Mouse (Mus musculus) kidney, adult 9 months (tissue): ENCODE data around the gene Ap3b1.

ENCODE experiments used
- DNase-seq: peaks from one replicate; pipeline ENCODE4 v3.0.0; 2022

Gene Ap3b1

GRCm38 (mm10) chr13:94375526-94376390 is 17.0 kb downstream of the Ap3b1 start:
- DNase-seq = no peak

- DNase-seq = no peak
Observed at GRCm38 (mm10) chr13:94379006-94379405, 20.2 kb downstream of the Ap3b1 start.

- no peak for DNase-seq
Observed at GRCm38 (mm10) chr13:94381427-94381826, 22.7 kb downstream of the Ap3b1 start.

- no peak for DNase-seq
Observed at GRCm38 (mm10) chr13:94381829-94382675, 23.3 kb downstream of the Ap3b1 start.

GRCm38 (mm10) chr13:94384931-94385570 is 26.3 kb downstream of the Ap3b1 start:
- no peak for DNase-seq

- no peak for DNase-seq
Observed at GRCm38 (mm10) chr13:94388566-94388965, 29.8 kb downstream of the Ap3b1 start.

GRCm38 (mm10) chr13:94389541-94389940 is 30.8 kb downstream of the Ap3b1 start:
- no peak for DNase-seq

- no peak for DNase-seq
Observed at GRCm38 (mm10) chr13:94392282-94392681, 33.5 kb downstream of the Ap3b1 start.

- no peak for DNase-seq
Observed at GRCm38 (mm10) chr13:94394486-94394885, 35.7 kb downstream of the Ap3b1 start.

- DNase-seq = no peak
Observed at GRCm38 (mm10) chr13:94395763-94396162, 37.0 kb downstream of the Ap3b1 start.

- DNase-seq = no peak
Observed at GRCm38 (mm10) chr13:94396392-94396920, 37.7 kb downstream of the Ap3b1 start.

- peak; percentile 28 for DNase-seq
Observed at GRCm38 (mm10) chr13:94398568-94399374, 40.0 kb downstream of the Ap3b1 start.

GRCm38 (mm10) chr13:94400465-94400864 is 41.7 kb downstream of the Ap3b1 start:
- no peak for DNase-seq

GRCm38 (mm10) chr13:94423600-94423999 is 64.8 kb downstream of the Ap3b1 start:
- no peak for DNase-seq

GRCm38 (mm10) chr13:94429567-94429966 is 70.8 kb downstream of the Ap3b1 start:
- no peak for DNase-seq

GRCm38 (mm10) chr13:94439386-94439785 is 80.6 kb downstream of the Ap3b1 start:
- peak; percentile 7 for DNase-seq

- DNase-seq = peak; percentile 23
Observed at GRCm38 (mm10) chr13:94441199-94441598, 82.4 kb downstream of the Ap3b1 start.

GRCm38 (mm10) chr13:94443411-94443810 is 84.7 kb downstream of the Ap3b1 start:
- DNase-seq = no peak

GRCm38 (mm10) chr13:94445103-94445502 is 86.3 kb downstream of the Ap3b1 start:
- DNase-seq = no peak

- no peak for DNase-seq
Observed at GRCm38 (mm10) chr13:94447003-94447402, 88.2 kb downstream of the Ap3b1 start.

GRCm38 (mm10) chr13:94449593-94449992 is 90.8 kb downstream of the Ap3b1 start:
- no peak for DNase-seq

GRCm38 (mm10) chr13:94451229-94451628 is 92.5 kb downstream of the Ap3b1 start:
- DNase-seq = peak; percentile 11
